Mouse (Mus musculus) hindbrain, embryonic 11.5 days (tissue): ENCODE results near the gene Lrrc73. TPM values are rescaled to one million over a fixed set of nuclear protein-coding genes. Genes with fewer than 3 reads are reported as not detected.

Source experiments
- ATAC-seq: fragments of 200-750 bp; cut with Nextera tagmentation; 2 replicates; pipeline ENCODE4 v1.8.0; 2017; ENCODE audit warnings: mild to moderate bottlenecking, moderate TSS enrichment, moderate library complexity; ENCODE audit not compliant: low FRiP score
- DNase-seq: peaks from one replicate; pipeline ENCODE4 v3.0.0-alpha.2; 2015; ENCODE audit warnings: low spot score
- H3K27ac ChIP-seq: fragments of 300-500 bp; sonication (generic); 2 replicates; pipeline ENCODE4 v1.5.1; 2014; ENCODE audit warnings: mild to moderate bottlenecking, low read depth, low read length
- H3K27me3 ChIP-seq: fragments of 300-500 bp; sonication (generic); 2 replicates; pipeline ENCODE4 v1.6.1; 2014; ENCODE audit warnings: mild to moderate bottlenecking, low read length, moderate library complexity, mixed read lengths; ENCODE audit not compliant: control insufficient read depth, insufficient read depth
- H3K36me3 ChIP-seq: fragments of 300-500 bp; sonication (generic); 2 replicates; pipeline ENCODE4 v1.6.1; 2014; ENCODE audit warnings: mild to moderate bottlenecking, low read length, moderate library complexity, mixed read lengths; ENCODE audit not compliant: control insufficient read depth, insufficient read depth
- H3K4me1 ChIP-seq: fragments of 300-500 bp; sonication (generic); replicated peaks from 2 replicates; pipeline ENCODE4 v1.6.1; 2014; ENCODE audit warnings: low read length, mixed read lengths; ENCODE audit not compliant: control insufficient read depth, insufficient read depth
- H3K4me2 ChIP-seq: fragments of 300-500 bp; sonication (generic); replicated peaks from 2 replicates; pipeline ENCODE4 v1.6.1; 2014; ENCODE audit warnings: mild to moderate bottlenecking, low read depth, low read length
- H3K4me3 ChIP-seq: fragments of 300-500 bp; sonication (generic); 2 replicates; pipeline ENCODE4 v1.5.1; 2014; ENCODE audit warnings: low read depth, low read length
- H3K9ac ChIP-seq: fragments of 300-500 bp; sonication (generic); 2 replicates; pipeline ENCODE4 v1.6.1; 2014; ENCODE audit warnings: low read depth, low read length
- H3K9me3 ChIP-seq: fragments of 300-500 bp; sonication (generic); 2 replicates; pipeline ENCODE4 v1.6.1; 2016; ENCODE audit warnings: low read length; ENCODE audit not compliant: control insufficient read depth
- WGBS: fragments of 180-500 bp; shearing (Covaris S2); extraction: QIAGEN DNeasy Blood & Tissue Kit; methylation state at CpG from one replicate; pipeline ENCODE4 v1.1.7; 2014; 5-methylcytosine and 5-hydroxymethylcytosine counted together
- polyA plus RNA-seq: library from polyadenylated mRNA; unstranded; fragments of >200 nt; fragmentation: Nextera tagmentation; extraction: Ambion mirVana; gene quantifications from 2 replicates; pipeline ENCODE4 v1.2.1, GENCODE M21; 2014

The Lrrc73 gene
- polyA plus RNA-seq, 1 experiment from 2014 or later, result 3.1 TPM

DNA sequence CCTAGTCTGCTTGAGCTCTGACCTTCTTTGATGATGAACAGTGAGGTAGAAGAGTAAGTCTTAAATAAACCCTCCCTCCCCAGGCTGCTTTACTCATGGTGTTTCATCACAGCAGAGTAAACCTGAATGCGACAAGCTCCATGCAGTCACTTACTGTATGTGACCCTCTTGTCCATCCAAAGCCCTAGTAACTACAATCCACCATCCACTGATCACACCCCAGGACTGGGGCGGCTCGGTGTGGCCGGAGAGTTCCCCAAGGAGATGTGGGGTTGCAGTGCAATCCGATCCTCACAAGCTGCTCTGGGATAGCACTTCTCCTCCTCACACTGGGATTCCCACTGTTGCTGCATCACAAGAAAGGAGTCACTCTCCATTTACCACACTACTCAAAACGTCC is 21.1 kb downstream of the Lrrc73 start:
- no peak for DNase-seq
- WGBS, result 68% methylated on average over 6 of the region's 6 CpGs
- H3K36me3 ChIP-seq, result 0 out of 2 replicates have a peak, but pooled peaks cover 3% of the 10 kb centered on the region

DNA sequence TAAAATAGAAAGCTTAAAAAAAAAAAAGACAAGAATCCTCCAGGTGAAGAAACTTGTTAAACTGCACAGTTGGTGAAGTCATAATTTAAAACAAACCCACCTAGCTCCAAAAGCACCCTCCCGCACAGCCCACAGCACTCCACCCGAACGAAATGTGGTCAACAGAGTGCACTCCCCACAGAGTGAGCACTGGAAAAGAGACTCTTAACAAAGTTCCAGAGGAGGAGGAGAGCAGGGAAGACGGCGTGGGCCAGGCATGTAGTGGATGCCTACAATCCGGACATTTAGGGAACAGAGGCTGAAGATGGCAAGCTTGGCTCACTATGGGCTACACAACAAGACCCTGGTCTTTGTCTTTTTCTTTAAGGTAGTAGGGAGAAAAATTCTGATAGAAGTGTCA is 21.7 kb downstream of the Lrrc73 start:
- Histone ChIP-seq H3K4me3 (no peak overlapping the region), H3K4me2 (no peak overlapping the region), H3K4me1 (no peaks in the 10 kb centered on the region), H3K27ac (no peak overlapping the region), H3K9ac (no peak overlapping the region), H3K27me3 (no peaks in the 10 kb centered on the region), H3K9me3 (no peaks in the 10 kb centered on the region), H3K36me3 (0 out of 2 replicates have a peak, but pooled peaks cover 3% of the 10 kb centered on the region)
- DNase-seq (no peak), ATAC-seq (no peak)
- WGBS, result 82% methylated on average over 6 of the region's 6 CpGs

More for the DNA sequence above, 21.1 kb downstream of the Lrrc73 start:
- H3K27ac ChIP-seq, result no peak overlapping the region
- H3K9me3 ChIP-seq, result no peaks in the 10 kb centered on the region
- H3K27me3 ChIP-seq, result no peaks in the 10 kb centered on the region
- H3K9ac ChIP-seq, result no peak overlapping the region
- no peaks in the 10 kb centered on the region for H3K4me1 ChIP-seq
- ATAC-seq, result no peak
- no peak overlapping the region for H3K4me3 ChIP-seq
- H3K4me2 ChIP-seq, result no peak overlapping the region

DNA sequence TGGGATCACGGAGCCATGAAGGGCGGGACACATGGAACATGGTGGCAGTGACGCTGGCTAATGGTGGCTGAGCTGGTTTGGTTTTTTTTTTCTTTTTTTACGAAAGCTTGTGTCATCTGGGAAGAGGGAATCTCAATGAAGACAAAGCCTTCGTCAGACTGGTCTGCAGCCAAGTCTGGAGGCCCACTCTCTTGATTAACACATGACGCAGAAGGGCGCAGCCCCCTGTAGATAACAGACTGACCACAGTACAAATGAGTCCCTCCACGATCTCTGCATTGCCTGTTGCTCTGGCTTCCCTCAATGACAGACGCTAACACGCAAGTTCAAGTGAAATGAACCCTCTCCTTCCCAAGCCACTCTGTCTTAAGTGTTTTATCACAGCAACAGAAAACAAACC is 22.2 kb downstream of the Lrrc73 start:
- WGBS, result 90% methylated on average over 10 of the region's 10 CpGs
- no peaks in the 10 kb centered on the region for H3K4me1 ChIP-seq
- H3K36me3 ChIP-seq, result 0 out of 2 replicates have a peak, but pooled peaks cover 3% of the 10 kb centered on the region
- no peak overlapping the region for H3K27ac ChIP-seq
- no peaks in the 10 kb centered on the region for H3K9me3 ChIP-seq
- H3K27me3 ChIP-seq, result no peaks in the 10 kb centered on the region
- no peak overlapping the region for H3K4me3 ChIP-seq
- ATAC-seq (no peak), DNase-seq (no peak)
- H3K9ac ChIP-seq, result no peak overlapping the region
- no peak overlapping the region for H3K4me2 ChIP-seq

DNA sequence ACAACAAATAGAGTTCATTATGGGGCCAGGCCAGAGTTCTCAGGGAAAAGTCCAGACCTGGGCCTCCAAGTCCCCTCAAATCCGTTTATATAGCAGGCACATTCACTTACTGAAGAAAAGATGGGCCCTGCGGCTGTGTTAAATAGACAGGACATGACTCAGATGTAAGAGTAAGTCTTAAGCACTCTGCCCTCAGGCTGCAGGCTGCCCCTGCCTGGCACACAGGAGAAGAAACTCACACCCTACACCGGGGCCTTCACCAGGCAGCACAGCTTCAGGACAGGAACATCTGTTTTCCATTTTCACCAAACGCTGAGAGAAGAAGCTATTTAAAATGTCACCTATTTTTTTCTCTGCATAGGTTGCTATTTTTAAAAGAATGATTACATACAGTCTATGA is 24.3 kb downstream of the Lrrc73 start:
- no peak for DNase-seq
- Histone ChIP-seq H3K4me1 (0 out of 2 replicates have a peak, but pooled peaks cover 2% of the 10 kb centered on the region), H3K36me3 (no peaks in the 10 kb centered on the region), H3K9ac (no peak overlapping the region), H3K9me3 (no peaks in the 10 kb centered on the region), H3K27ac (no peak overlapping the region), H3K4me2 (no peak overlapping the region), H3K27me3 (no peaks in the 10 kb centered on the region), H3K4me3 (no peak overlapping the region)
- 72% methylated on average over 4 of the region's 4 CpGs for WGBS
- ATAC-seq, result no peak

DNA sequence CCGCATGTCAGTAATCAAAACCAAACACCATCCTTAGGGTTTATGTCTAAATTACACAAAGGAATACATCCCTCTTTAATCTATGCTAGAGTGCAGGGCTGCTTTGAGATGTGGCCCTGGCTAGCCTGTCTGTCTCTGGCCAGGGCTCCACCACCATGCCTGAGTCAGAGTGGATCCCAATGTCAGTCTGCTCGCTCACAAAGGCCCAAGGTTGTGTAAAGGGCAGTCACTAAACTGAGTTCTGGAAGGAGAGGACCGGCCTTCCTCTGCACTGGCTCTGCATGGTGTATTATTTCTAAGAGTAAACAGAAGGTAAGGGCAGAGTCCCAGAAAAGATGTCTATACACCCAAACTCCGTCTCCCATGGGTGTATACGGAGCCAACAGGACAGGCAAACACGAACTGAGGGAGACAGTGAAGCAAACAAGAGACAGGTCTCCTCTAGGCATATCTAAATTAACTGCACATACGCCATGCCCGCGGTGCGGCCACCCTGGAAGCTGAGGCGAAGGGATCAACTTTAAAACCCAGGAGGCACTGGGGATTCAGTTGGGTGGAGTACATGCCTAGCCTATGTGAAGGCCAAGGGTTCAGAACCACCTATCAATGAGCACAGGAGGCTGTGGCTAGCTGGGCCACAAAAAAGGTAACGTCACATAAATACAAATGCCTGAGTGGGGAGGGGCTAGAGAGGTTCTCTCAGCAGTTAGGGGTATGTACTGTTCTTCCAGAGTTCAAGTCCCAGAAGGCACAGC is 24.9 kb downstream of the Lrrc73 start:
- ATAC-seq (no peak), DNase-seq (no peak)
- H3K4me1 ChIP-seq, result 0 out of 2 replicates have a peak, but pooled peaks cover 2% of the 10 kb centered on the region
- H3K9ac ChIP-seq, result no peak overlapping the region
- no peaks in the 10 kb centered on the region for H3K9me3 ChIP-seq
- H3K27me3 ChIP-seq, result no peaks in the 10 kb centered on the region
- H3K27ac ChIP-seq, result no peak overlapping the region
- no peak overlapping the region for H3K4me2 ChIP-seq
- H3K4me3 ChIP-seq, result no peak overlapping the region
- H3K36me3 ChIP-seq, result no peaks in the 10 kb centered on the region
- WGBS, result 90% methylated on average over 12 of the region's 12 CpGs

DNA sequence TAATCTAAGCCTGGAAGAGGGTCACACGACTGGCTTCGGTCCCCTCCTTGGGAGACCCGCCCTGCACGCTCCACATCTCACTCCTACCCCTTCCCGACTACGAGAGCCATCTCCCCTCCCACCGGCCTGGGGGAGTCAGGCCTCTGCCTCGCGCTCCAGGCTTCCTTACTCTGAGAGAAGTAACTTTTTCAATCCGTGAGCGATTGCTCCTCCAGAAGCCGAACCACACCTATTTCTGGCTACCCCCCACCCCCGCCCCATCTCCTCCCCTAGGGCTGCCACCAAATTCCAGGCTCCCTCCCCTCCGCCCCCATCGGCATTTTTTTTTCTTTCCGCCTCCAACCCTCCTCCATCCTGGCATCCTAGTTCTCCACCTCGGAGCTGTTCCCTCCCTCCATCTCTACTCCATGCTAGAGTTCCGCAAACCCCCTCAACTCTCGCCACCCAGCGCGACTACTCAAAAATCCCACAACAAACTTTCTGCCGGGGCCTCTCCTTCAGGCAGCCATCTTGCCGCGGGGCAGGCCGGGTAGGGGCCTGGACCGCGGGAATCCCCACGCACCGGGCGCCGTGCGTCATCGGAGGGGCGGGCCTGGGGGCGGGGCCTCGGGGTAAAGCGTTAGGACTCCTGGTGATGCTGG is 29.3 kb downstream of the Lrrc73 start, which contains the start of gene Tjap1:
TSS of gene Tjap1 (minus strand) at position 544 of the 641 bp plus-strand sequence.
- DNase-seq, result peak; percentile 93
- H3K36me3 ChIP-seq, result no peaks in the 10 kb centered on the region
- peak within 1 kb of the TSS; percentile 79 for H3K9ac ChIP-seq
- WGBS, result under 1% methylated on average over 36 of the region's 37 CpGs
- H3K4me1 ChIP-seq, result 0 out of 2 replicates have a peak, but pooled peaks cover 2% of the 10 kb centered on the region
- H3K4me2 ChIP-seq, result peak within 1 kb of the TSS; percentile 93
- peak within 1 kb of the TSS; percentile 59 for H3K27ac ChIP-seq
- ATAC-seq, result peak; percentile 97
- H3K9me3 ChIP-seq, result no peaks in the 10 kb centered on the region
- no peaks in the 10 kb centered on the region for H3K27me3 ChIP-seq
- H3K4me3 ChIP-seq, result peak within 1 kb of the TSS; percentile 79

DNA sequence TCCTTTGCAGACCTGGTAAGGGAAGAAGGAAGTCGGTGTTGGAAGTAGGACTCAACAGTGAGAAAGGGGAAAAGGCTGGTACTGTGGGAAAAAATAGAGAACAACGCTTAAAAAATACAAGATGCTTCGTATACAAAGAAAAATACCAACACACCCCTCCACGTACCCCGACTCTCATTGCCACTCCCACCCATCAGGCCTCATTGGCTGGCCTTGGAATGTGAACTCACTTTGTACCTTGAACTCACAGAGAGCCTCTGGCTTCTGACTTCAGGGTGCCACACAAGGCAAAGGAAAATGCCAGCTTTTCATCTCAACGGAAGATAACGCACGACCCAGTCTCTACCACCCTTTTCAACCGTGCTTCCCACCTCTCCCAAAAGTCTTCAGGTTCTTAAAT is 29.8 kb downstream of the Lrrc73 start:
- no peaks in the 10 kb centered on the region for H3K36me3 ChIP-seq
- 25% methylated on average over 9 of the region's 9 CpGs for WGBS
- H3K27ac ChIP-seq, result no peak overlapping the region
- H3K4me1 ChIP-seq, result 0 out of 2 replicates have a peak, but pooled peaks cover 2% of the 10 kb centered on the region
- ATAC-seq, result peak; percentile 69
- H3K27me3 ChIP-seq, result no peaks in the 10 kb centered on the region
- 0 out of 2 replicates have a peak overlapping the region, but pooled peaks have one; percentile 11 for H3K9ac ChIP-seq
- peak overlapping the region; percentile 79 for H3K4me3 ChIP-seq
- H3K4me2 ChIP-seq, result peak overlapping the region; percentile 93
- no peaks in the 10 kb centered on the region for H3K9me3 ChIP-seq
- DNase-seq, result no peak

DNA sequence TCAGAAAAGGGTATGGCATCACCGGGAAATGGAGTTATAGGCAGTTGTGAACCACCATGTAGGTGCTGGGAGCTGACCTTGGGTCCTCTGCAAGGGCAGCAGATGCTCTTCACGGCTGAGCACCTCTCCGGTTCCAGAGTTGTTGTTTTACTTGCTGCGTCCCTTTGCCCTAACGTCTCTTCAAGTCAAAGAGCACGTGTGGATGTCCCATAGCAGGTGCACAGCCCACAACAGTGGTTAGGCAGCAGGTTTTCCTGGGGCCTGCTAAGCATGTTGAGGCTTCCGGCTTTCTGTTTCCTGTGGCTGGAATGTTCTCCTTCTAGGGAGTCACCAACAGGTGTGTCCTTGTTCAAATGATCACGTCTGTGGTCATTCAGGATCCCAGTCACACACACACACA is 30.6 kb downstream of the Lrrc73 start:
- no peaks in the 10 kb centered on the region for H3K9me3 ChIP-seq
- ATAC-seq, result no peak
- H3K4me1 ChIP-seq, result 0 out of 2 replicates have a peak, but pooled peaks cover 2% of the 10 kb centered on the region
- H3K9ac ChIP-seq, result no peak overlapping the region
- no peaks in the 10 kb centered on the region for H3K27me3 ChIP-seq
- H3K36me3 ChIP-seq, result no peaks in the 10 kb centered on the region
- H3K4me2 ChIP-seq, result no peak overlapping the region
- H3K27ac ChIP-seq, result no peak overlapping the region
- no peak for DNase-seq
- 83% methylated on average over 8 of the region's 8 CpGs for WGBS
- H3K4me3 ChIP-seq, result no peak overlapping the region
